Mouse (Mus musculus) gonadal fat pad, adult 2 months (tissue): ENCODE data around the gene Duox2. TPM values are rescaled to one million over a fixed set of nuclear protein-coding genes. Genes with fewer than 3 reads are reported as not detected.
"Not testable (repeated sequence)": the region's sequence is repeated elsewhere in the genome, so short reads cannot be mapped to it uniquely, and the experiment has no call there.

Experiments used
- DNase-seq: peaks from one replicate; pipeline ENCODE4 v3.0.0-alpha.2; 2012; ENCODE audit warnings: low read depth
- polyA plus RNA-seq: library from polyadenylated mRNA; depleted of rRNA; stranded (reverse); fragments of >200 nt; gene quantifications from 2 replicates; pipeline ENCODE4 v1.2.3, GENCODE M21; 2012; rRNA removed

The Duox2 gene
- polyA plus RNA-seq: 0.56 and 0.57 TPM in 2 replicates

DNA sequence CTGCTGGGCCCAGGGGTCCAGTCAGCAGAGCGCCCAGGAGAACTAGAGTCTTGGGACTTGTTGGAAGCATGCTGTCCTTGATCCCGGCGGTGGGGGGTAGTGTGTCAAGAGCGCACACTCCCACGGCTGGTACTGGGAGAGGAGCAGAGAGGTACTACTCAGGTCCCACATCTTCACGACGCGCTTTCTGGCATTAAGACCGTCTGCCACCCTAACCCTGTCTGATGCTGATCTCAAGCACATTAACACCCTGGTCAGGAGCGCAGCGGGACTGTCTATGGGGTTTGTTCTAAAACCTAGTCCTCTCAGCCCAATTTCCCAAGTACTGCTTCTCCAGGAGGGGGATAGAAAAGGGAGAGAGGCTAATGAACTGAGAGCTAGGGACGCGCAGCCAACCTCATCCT, at the start of gene Duox2:
Gene Duox2, minus strand, starts transcription at position 354 of the 404 bp plus-strand sequence.
- no peak for DNase-seq

DNA sequence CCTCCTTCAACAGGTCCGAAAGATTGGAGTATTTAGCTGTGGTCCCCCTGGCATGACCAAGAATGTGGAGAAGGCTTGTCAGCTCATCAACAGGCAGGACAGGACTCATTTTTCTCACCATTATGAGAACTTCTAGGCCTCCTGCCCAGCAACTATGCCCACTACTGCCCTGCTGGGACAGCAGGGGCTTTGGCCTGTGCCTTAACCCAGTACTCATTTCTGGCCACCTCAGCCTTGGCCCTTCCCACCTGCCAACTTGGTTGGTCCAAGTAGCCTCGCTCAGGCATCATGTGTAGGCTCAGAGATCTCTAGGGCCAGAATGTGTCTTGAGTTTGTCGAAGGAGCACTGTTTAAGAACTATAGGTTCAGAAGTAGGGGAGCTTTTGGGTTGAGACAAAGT, 49.0 kb upstream of the Duox2 start:
- no peak for DNase-seq

DNA sequence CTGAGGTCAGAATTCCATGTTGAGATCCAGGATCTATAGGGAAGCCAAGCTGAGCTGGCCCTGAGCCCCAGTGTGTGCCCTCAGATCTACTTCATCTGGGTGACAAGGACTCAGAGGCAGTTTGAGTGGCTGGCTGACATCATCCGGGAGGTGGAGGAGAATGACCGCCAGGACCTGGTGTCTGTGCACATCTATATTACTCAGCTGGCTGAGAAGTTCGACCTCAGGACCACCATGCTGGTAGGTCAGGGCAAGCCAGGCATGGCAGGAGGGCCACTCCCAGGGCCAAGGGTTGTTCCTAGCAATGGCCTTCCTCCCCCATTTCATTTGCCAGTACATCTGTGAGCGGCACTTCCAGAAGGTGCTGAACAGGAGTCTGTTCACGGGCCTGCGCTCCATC, 47.9 kb upstream of the Duox2 start:
- DNase-seq: not testable (repeated sequence)

DNA sequence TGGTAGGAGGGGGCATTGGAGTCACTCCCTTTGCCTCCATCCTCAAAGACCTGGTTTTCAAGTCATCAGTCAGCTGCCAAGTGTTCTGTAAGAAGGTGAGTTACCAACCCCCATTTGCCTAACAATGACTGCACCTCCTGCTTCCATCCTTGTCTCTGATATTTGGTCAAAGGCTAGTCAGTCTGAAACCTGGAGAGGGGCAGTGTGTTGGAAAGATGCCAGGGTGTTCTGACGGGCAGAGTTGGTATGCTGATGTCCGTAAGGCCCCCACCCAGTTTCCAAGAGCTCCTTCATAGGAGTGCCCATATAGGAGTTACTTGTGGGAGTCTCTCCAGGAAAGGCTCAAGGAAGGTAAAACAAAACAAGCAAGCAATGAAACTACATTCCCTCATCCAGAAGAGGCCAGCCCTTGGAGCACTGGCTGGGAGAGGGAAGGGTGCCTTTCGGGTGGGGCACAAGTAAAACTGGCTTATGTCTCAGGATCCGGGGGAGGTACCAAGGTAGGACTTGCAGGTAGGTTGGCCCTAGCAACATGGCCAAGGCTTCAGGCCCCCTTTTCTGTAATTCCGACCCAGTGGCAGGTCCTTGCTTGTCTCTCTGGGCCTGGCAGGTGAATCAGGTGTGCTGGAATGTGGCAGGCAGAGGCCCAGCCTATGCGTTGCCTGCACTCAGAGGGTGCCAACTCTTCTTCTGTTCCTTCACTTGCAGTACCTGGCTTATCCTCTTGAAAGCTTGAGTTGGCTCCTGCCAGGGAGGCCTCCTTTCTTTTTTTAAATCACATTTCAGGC, 47.1 kb upstream of the Duox2 start:
- DNase-seq: peak; percentile 68

DNA sequence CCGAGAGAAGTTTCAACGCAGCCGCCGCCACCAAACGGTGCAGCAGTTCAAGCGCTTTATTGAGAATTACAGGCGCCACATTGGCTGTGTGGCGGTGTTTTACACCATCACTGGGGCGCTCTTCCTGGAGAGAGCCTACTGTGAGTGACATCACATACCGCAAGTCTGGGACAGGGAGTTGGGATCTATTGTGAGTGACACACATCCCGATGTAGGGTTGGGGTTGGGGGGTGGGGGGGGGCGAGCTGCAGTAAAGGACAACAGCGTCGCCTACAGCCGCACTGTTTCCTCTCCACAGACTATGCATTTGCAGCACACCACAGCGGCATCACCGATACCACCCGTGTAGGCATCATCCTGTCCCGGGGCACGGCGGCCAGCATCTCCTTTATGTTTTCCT, 39.0 kb upstream of the Duox2 start:
- DNase-seq: no peak

DNA sequence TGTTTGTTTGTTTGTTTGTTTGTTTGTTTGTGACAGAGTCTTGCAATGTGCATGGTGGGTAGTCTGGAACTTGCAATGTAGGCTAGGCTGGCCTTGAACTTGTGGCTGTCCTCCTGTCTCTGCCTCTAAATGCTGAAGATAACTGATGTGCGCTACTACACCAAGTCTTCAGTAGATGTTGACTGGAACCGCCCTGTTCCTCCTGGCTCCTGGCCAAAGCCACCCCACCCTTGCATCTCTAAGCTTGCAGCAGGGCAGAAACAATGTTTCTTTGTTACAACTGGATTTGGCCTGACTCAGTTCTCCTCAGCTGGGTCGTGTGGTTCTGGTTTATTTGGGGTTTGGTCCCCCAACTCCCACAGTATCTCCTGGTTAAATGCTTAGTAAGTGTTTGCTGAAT, 35.9 kb upstream of the Duox2 start:
- no peak for DNase-seq

DNA sequence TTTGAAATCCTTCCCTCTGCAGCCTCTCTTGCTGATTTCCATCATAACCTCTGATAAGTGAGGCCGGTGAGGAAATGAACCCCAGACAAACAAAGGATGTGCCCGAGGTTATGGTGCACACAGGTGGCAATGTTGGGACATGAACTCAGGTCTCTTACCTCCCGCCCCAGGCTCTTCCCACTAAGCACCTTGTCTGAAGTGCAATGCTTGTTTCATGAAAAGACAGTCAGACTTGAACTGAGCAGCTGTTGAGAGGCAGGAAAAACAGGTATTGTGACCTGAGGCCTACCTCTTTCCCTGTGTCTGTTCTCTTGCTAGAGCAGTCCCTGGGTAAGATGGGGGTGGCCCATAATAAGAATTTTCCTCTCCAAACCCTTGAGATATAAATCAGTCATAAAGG, 34.0 kb upstream of the Duox2 start:
- DNase-seq: peak; percentile 92

DNA sequence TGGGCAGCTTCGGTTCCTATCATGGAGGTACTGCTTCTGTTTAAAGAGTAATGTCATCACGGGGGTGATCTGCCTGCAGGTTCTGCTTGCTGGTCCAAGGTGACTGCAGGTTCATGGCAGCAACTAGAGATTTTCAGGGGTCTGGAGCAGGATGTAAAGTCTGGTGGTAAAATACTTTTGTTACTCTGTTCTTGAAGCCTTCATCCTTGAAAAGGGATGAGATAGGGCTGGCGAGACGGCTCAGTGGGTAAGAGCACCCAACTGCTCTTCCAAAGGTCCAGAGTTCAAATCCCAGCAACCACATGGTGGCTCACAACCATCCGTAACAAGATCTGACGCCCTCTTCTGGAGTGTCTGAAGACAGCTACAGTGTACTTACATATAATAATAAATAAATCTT, 32.1 kb upstream of the Duox2 start:
- DNase-seq: not testable (repeated sequence)

DNA sequence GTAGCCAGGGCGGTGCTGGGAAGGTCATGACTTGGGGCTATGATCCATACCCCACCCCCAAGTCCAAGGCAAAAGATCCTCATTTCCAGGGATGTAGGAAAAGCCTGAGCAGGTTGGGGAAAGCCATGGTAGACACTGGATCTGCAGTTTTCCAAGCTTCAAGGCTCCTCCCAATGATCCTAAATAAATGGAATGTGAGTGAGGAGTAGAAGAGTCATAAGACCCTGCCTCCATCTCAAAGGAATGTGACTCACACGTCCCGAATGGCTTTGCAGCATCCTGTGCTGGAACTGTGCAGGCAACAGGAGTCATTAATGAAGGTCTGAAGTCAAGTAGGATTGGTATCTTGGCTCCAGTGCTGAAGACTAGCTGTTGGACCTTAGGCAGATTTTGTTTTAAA, 29.7 kb upstream of the Duox2 start:
- DNase-seq: no peak

DNA sequence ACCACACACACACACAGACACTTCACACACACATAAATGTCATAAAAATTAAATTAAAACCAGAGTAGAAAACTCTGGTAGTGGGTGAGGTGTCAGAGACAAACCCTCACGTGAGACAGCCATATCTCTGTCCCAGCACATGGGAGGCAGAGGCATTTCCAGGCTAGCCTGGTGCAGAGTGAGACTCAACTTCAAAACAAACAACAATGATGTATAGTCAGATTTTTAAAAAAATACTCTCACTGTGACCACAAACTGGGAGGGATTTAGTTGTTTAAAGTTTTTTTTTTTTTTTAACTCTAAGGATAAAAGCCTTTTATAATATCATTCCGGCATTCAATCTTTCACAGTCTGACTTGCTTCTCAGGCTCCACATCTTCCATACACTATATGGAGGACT, 27.1 kb upstream of the Duox2 start:
- no peak for DNase-seq

DNA sequence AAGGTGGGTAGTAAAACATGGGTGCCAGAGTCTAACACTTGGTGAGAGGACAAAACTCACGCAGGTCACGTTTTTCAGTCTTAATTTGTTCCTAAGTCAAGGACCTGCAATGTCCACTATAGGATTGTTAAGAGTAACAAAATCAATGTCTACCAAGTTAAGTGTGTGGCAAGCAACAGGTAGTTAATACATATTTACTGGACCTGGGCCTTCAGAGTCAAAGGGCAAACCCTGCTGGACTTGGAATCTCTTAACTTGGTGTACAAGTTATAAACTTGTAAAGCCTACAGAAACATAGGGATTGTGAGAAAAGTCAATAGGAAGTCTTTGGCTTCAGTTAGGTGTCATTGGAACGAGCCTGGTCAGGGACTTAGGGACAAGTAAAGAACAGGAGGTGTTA, 26.3 kb upstream of the Duox2 start:
- DNase-seq: no peak

DNA sequence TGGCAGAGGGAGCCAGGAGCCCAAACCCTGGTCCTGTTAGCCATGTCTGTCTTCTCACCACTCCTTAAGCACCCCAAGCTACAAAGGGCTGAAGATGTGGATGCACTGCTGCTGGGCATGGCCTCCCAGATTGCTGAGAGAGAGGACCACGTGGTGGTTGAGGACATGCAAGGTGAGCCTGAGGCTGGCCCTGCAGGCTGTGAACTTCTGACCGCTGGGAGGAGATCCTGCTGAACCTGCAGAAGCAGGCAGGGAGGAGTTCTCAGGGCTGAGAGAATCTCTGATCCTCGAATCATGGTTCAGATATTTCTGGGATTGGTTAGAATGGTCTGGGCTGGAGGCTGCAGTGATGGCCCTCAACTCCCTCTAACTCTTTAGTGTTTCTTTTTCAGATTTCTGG, 25.7 kb upstream of the Duox2 start:
- no peak for DNase-seq

DNA sequence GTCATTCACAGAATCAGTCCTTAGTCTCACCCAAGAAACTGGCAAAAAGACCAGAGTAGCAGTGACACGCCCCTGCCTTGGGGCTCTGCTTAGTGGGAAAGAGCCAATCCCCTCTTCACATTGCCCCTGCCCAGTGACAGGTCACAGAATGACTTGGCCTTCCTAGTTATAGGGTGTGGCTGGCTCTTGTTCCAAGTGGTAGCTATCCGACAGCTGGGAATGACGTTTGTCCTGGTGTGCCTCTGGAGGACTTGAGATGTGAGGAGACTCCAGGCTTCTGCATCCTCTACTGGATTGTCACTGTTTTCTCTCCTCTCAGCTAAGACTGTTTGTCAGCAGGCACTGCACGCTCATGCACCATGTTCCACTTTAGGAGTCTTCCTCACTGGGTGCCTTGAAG, 19.1 kb upstream of the Duox2 start:
- no peak for DNase-seq

DNA sequence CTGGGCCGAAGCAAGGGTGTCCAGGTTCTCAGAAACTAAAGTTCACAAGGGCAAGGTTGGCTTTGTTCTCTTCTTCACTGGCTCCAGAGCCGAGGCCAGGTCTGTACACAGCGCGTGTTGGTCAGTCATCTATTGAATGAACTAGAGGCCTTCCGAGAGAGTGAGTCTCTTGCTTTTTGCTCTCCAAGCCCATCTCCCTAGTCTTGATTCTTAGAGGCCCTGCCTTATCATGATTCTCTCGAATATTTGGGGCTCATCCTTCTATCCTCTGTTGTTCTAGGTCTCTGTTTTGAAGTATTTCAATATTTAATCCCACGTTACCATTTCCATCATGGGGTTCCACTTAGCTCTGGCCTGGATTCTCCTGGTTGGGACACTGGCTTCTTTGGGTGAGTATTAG, 17.1 kb upstream of the Duox2 start, which contains the start of gene Duox1:
Gene Duox1, plus strand, starts transcription at position 301 of the 400 bp plus-strand sequence.
- DNase-seq: no peak

DNA sequence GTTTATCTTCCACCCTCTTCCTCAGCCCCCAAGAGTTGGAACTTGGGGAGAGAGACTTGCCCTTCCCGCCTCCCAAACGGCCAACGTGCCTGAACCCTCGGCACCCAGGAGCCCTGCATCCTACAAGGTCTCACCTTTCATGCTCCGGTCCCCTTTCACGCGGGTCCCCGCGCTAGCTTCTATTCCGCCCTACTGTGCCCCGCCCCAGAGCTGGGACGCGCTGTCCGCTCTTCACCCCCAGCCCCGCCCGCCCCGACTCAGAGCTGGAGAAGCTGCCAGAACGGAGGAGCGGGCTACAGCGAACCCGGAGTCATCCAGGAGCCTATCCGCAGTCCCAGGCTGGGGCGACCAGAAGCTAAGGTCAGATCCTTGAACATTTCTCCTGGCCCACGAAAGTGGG, 15.3 kb upstream of the Duox2 start, which contains the start of gene Duoxa1:
Gene Duoxa1, minus strand, starts transcription at position 195 of the 400 bp plus-strand sequence.
- no peak for DNase-seq

DNA sequence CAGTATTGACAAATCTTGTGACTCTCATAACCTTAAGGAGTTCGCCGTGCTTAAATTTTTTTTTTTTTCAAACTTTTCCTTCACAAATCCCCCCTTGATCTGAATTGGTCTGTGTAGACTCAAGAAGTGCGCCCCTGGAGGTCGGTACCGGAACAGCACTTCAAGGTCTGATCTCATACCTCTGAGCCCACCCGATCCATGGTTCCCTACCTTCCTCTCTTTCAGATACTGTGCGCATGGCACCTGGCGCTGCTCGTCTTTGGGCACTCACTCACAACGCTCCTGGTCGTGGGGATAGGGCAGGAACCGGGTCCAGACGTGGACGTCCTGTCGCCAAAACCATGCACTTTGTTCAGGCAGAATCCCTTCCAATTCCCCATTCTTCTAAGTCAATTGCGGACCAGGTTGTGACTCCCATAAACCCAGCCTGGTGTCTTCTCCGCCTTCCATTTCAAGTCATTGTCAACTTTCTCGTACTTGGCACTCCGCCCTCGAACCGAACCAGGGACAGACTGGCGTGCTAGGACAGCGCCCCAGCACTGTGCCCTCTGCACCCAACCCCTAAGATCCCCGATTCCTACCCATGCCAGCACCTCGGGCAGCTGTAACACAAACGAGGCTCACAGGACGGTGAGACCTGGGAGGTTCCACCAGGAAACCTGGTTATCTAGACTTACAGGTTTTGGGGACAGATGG, 14.6 kb upstream of the Duox2 start:
- DNase-seq: peak; percentile 55

DNA sequence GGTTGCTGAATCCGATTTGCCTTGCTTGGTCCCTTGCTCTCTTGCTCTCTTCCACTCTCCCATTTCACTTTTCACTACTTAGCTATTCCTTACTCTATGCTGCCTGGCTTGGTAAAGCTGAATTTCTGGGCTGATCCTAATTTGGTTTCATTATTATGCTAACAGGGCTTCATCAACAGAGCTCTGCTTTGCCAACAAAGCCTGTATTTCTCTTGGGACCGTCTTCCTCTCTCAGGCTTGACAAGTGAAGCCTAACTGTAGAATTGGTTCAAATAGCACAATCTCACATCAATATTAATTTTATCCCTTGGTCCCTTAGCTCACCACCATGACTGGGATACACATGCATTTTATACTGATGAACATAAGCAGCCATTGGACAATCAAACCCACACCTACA, 13.3 kb upstream of the Duox2 start:
- no peak for DNase-seq

DNA sequence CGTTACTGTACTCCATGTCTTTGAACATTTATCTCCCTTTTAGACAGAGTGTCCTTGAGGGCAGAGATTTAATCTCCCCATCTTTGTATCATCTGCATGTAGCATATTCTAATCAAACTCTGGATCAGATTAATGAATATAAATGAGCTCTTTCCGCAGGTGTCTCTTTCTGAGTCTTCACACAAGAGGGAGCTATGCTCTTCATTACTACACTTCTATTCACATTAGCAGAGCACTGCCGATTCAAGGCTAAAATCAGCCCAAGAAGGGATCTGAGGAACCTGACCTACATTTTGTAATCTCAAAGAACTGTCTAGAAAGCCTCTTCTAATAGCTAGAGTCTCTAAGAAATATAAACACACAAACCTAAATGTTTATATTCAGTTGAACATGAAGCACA, 11.4 kb upstream of the Duox2 start:
- no peak for DNase-seq

DNA sequence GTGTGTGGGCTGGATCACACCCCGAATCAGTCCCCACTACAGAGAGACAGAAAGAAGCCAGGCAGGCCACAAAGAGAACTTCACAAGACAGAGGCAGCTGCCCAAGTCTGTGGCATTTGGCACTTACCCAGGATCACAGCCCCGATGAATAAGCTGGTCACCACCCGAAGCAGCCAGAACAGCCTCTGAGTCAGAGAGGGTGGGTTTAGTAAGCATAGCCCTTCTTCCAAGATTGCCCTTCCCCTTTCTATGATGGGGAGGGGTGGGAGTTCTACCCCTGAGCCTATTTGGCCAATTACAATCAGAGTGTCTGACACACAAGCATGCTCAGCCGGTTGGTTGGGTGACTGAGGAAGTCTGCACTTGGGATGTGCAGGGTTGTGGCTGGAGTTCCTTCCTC, 7.9 kb upstream of the Duox2 start:
- no peak for DNase-seq

DNA sequence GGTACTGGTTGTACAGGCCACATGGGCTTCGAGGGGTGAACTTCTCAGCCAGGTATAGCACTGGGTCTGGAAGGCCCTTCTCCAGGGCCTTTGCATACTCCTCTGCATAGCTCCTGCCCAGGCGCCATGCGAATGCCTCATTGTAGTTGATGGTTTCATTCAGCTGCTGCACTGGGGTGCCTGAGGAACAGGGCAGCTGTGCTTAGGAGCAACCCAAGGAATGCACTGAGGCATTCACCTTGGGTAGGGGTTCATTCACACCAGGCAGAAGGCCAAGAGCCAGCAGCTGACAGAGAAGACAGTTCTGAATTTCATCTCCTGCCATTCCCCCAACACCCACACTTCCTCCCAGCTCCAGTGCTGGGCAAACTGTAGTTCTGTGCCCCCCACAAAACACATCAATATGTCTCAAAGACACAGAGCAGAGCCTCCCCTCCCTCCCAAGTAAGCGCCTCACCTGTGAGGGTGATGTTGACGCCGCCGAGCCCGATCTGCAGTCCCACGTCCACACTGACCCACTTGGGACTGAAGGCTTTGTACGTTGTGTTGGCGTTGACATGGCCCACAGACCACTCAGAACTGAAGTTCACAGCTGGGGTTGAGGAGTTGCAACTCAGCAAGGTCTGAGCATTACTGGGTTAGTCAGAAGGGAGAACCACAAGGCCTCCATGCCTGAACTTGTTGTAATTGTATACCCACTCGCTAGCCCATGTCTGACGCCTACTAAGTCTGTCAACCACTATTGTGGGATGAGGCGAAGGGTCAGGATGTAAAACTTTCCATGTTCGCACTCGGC, 7.0 kb upstream of the Duox2 start:
- no peak for DNase-seq

DNA sequence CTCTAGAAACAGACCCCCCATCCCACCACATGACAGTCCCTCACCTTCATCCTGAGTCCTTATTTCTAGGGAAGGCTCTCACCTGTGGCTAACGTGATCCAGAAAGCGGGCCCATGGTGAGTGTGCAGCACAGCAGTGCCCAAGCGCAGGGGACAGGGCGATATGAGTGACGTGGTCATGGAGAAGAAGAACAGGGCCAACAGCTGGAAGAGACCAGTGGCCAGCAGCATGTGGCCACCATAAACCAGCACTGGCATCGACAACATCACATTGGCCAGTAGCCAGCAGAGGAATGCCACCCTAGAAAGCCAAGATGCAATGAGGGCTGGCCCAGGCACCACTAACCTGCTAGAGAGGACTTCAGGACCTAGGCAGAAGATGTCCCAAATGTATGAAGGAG, 6.3 kb upstream of the Duox2 start:
- DNase-seq: no peak

DNA sequence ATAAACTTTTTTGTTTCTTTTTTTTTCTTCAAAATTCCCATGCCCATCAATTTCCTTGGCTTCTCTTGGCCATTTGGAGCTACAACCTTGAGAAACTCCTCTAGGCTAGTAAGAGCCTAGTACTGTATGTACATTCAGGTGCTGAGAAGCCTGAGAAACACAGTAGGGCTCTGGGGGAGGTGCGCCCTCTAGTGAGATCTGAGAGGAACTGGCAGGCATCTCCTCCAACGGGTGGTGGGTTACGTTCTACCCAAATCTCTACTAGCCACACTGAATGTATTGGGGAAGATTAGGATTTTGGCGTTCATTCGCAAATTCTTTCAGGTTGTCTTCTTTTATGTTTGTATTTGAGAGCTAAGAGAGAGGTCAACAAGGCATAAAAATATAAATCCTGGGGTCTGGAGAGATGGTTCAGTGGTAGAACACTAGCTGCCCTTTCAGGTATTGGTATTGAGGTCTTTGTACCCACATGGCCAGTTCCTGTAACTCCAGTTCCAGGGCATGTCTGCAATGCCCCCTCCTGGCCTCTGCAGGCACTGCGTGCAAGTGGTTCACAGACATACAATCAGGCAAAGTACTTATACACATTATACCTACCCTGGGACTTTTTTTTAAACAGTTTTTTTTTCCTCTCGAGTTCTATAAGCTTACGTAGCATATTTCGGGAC, 4.5 kb upstream of the Duox2 start:
- DNase-seq: no peak
